Mouse (Mus musculus): Measurements from ENCODE around the gene Mfrp. TPM values are rescaled to one million over a fixed set of nuclear protein-coding genes. Genes with fewer than 3 reads are reported as not detected.

Mfrp gene
- polyA plus RNA-seq (2015; fragmentation: Nextera tagmentation; extraction: Ambion mirVana): 0.14 and 0.28 TPM in 2 replicates

GRCm38 (mm10) chr9:44101490-44101889 is at the start of gene Mfrp:
TSS of gene Mfrp (plus strand) at chr9:44101729.
- WGBS: 61% methylated on average over 9 of the region's 9 CpGs
- Histone ChIP-seq H3K4me3 (no peak within 1 kb of the TSS), H3K36me3 (peaks cover 11% of the 10 kb centered on the region), H3K27me3 (no peaks in the 10 kb centered on the region), H3K4me1 (peaks cover 8% of the 10 kb centered on the region), H3K4me2 (no peak within 1 kb of the TSS), H3K9me3 (no peaks in the 10 kb centered on the region), H3K9ac (no peak within 1 kb of the TSS), H3K27ac (no peak within 1 kb of the TSS)
- ATAC-seq (ENCODE audit: borderline replicate concordance, extremely low read depth, low FRiP score, low TSS enrichment): no peak

- Histone ChIP-seq H3K9me3 (no peaks in the 10 kb centered on the region), H3K4me2 (no peak overlapping the region), H3K27me3 (no peaks in the 10 kb centered on the region; the same call in 1 of the 2 replicates), H3K4me1 (no peaks in the 10 kb centered on the region), H3K4me3 (no peak overlapping the region), H3K9ac (no peak overlapping the region), H3K36me3 (no peaks in the 10 kb centered on the region), H3K27ac (no peak overlapping the region)
- ATAC-seq (ENCODE audit: borderline replicate concordance, extremely low read depth, low FRiP score, low TSS enrichment): no peak
- WGBS: 55% methylated on average over 3 of the region's 3 CpGs
These were observed 48.7 kb upstream of the Mfrp start for GRCm38 (mm10) chr9:44052855-44053254.

- H3K4me3 ChIP-seq: no peak overlapping the region
- H3K9me3 ChIP-seq: no peaks in the 10 kb centered on the region
- H3K27ac ChIP-seq: no peak overlapping the region
- no peak overlapping the region for H3K4me2 ChIP-seq
- no peaks in the 10 kb centered on the region for H3K4me1 ChIP-seq
- no peaks in the 10 kb centered on the region for H3K27me3 ChIP-seq
- H3K36me3 ChIP-seq: no peaks in the 10 kb centered on the region
- no peak overlapping the region for H3K9ac ChIP-seq
- no peak for ATAC-seq (ENCODE audit: borderline replicate concordance, extremely low read depth, low FRiP score, low TSS enrichment)
- WGBS: 44% methylated on average over 1 of the region's 1 CpGs
These were observed 47.6 kb upstream of the Mfrp start for GRCm38 (mm10) chr9:44053936-44054335.

- Histone ChIP-seq H3K36me3 (no peaks in the 10 kb centered on the region), H3K4me1 (no peaks in the 10 kb centered on the region), H3K4me2 (no peak overlapping the region), H3K27me3 (peaks cover 3% of the 10 kb centered on the region; the same call in 1 of the 2 replicates), H3K9ac (no peak overlapping the region), H3K4me3 (no peak overlapping the region), H3K27ac (no peak overlapping the region), H3K9me3 (no peaks in the 10 kb centered on the region)
- 68% methylated on average over 6 of the region's 6 CpGs for WGBS
- ATAC-seq (ENCODE audit: borderline replicate concordance, extremely low read depth, low FRiP score, low TSS enrichment): no peak
These were observed 42.9 kb upstream of the Mfrp start for GRCm38 (mm10) chr9:44058606-44059005.

GRCm38 (mm10) chr9:44065177-44065576 is 36.4 kb upstream of the Mfrp start:
- H3K27ac ChIP-seq: no peak overlapping the region
- no peak overlapping the region for H3K4me2 ChIP-seq
- H3K9ac ChIP-seq: no peak overlapping the region
- peaks cover 7% of the 10 kb centered on the region for H3K4me1 ChIP-seq
- no peak overlapping the region for H3K4me3 ChIP-seq
- 21% methylated on average over 1 of the region's 1 CpGs for WGBS
- H3K27me3 ChIP-seq: peaks cover 4% of the 10 kb centered on the region; the same call in 1 of the 2 replicates
- H3K9me3 ChIP-seq: no peaks in the 10 kb centered on the region
- ATAC-seq (ENCODE audit: borderline replicate concordance, extremely low read depth, low FRiP score, low TSS enrichment): no peak
- H3K36me3 ChIP-seq: no peaks in the 10 kb centered on the region

GRCm38 (mm10) chr9:44066785-44067225 is 34.7 kb upstream of the Mfrp start, which contains the start of gene Usp2:
TSS of gene Usp2 (plus strand) at chr9:44067021.
- no peak within 1 kb of the TSS for H3K27ac ChIP-seq
- H3K27me3 ChIP-seq: peaks cover 14% of the 10 kb centered on the region; the same call in 1 of the 2 replicates
- peaks cover 18% of the 10 kb centered on the region for H3K4me1 ChIP-seq
- peak within 1 kb of the TSS; percentile 48 for H3K4me3 ChIP-seq
- H3K9me3 ChIP-seq: no peaks in the 10 kb centered on the region
- under 1% methylated on average over 38 of the region's 38 CpGs for WGBS
- peak within 1 kb of the TSS; percentile 55 for H3K9ac ChIP-seq
- peak; percentile 96 for ATAC-seq (ENCODE audit: borderline replicate concordance, extremely low read depth, low FRiP score, low TSS enrichment)
- no peaks in the 10 kb centered on the region for H3K36me3 ChIP-seq
- peak within 1 kb of the TSS; percentile 96 for H3K4me2 ChIP-seq

- Histone ChIP-seq H3K36me3 (no peaks in the 10 kb centered on the region), H3K9me3 (no peaks in the 10 kb centered on the region), H3K4me1 (peaks cover 22% of the 10 kb centered on the region), H3K27ac (no peak overlapping the region), H3K27me3 (peaks cover 14% of the 10 kb centered on the region; the same call in 1 of the 2 replicates), H3K4me2 (peak overlapping the region; percentile 96), H3K9ac (peak overlapping the region; percentile 55), H3K4me3 (peak overlapping the region; percentile 48)
- peak; percentile 58; the same call in 1 of the 2 replicates for ATAC-seq (ENCODE audit: borderline replicate concordance, extremely low read depth, low FRiP score, low TSS enrichment)
- WGBS: 6% methylated on average over 15 of the region's 15 CpGs
These were observed 34.1 kb upstream of the Mfrp start for GRCm38 (mm10) chr9:44067241-44067959.

GRCm38 (mm10) chr9:44067960-44068330 is 33.6 kb upstream of the Mfrp start:
- no peaks in the 10 kb centered on the region for H3K9me3 ChIP-seq
- H3K9ac ChIP-seq: no peak overlapping the region
- no peak overlapping the region for H3K4me2 ChIP-seq
- peaks cover 25% of the 10 kb centered on the region for H3K4me1 ChIP-seq
- ATAC-seq (ENCODE audit: borderline replicate concordance, extremely low read depth, low FRiP score, low TSS enrichment): no peak
- H3K27ac ChIP-seq: no peak overlapping the region
- H3K27me3 ChIP-seq: peaks cover 12% of the 10 kb centered on the region; the same call in 1 of the 2 replicates
- no peaks in the 10 kb centered on the region for H3K36me3 ChIP-seq
- 73% methylated on average over 6 of the region's 6 CpGs for WGBS
- H3K4me3 ChIP-seq: no peak overlapping the region

GRCm38 (mm10) chr9:44069252-44069651 is 32.3 kb upstream of the Mfrp start:
- H3K27me3 ChIP-seq: peaks cover 11% of the 10 kb centered on the region; the same call in 1 of the 2 replicates
- no peaks in the 10 kb centered on the region for H3K36me3 ChIP-seq
- no peak overlapping the region for H3K9ac ChIP-seq
- H3K4me2 ChIP-seq: no peak overlapping the region
- no peak overlapping the region for H3K27ac ChIP-seq
- peaks cover 25% of the 10 kb centered on the region for H3K4me1 ChIP-seq
- ATAC-seq (ENCODE audit: borderline replicate concordance, extremely low read depth, low FRiP score, low TSS enrichment): no peak
- WGBS: 13% methylated on average over 7 of the region's 7 CpGs
- no peaks in the 10 kb centered on the region for H3K9me3 ChIP-seq
- H3K4me3 ChIP-seq: no peak overlapping the region

- Histone ChIP-seq H3K27me3 (peaks cover 11% of the 10 kb centered on the region), H3K9me3 (no peaks in the 10 kb centered on the region), H3K9ac (no peak overlapping the region), H3K27ac (no peak overlapping the region), H3K4me3 (no peak overlapping the region), H3K36me3 (no peaks in the 10 kb centered on the region), H3K4me2 (no peak overlapping the region), H3K4me1 (peaks cover 25% of the 10 kb centered on the region)
- WGBS: 51% methylated on average over 14 of the region's 14 CpGs
- ATAC-seq (ENCODE audit: borderline replicate concordance, extremely low read depth, low FRiP score, low TSS enrichment): no peak
These were observed 31.3 kb upstream of the Mfrp start for GRCm38 (mm10) chr9:44070113-44070843.

GRCm38 (mm10) chr9:44070844-44071231 is 30.7 kb upstream of the Mfrp start:
- Histone ChIP-seq H3K27ac (no peak overlapping the region), H3K36me3 (no peaks in the 10 kb centered on the region), H3K4me2 (no peak overlapping the region), H3K4me1 (peaks cover 25% of the 10 kb centered on the region), H3K27me3 (peaks cover 11% of the 10 kb centered on the region), H3K9ac (no peak overlapping the region), H3K9me3 (no peaks in the 10 kb centered on the region), H3K4me3 (no peak overlapping the region)
- no peak for ATAC-seq (ENCODE audit: borderline replicate concordance, extremely low read depth, low FRiP score, low TSS enrichment)
- WGBS: 25% methylated on average over 8 of the region's 8 CpGs

Measured in lung, embryonic 15.5 days (tissue).